27 mouse cellular contexts compared by ENCODE assay signal in the genomic region with DNA sequence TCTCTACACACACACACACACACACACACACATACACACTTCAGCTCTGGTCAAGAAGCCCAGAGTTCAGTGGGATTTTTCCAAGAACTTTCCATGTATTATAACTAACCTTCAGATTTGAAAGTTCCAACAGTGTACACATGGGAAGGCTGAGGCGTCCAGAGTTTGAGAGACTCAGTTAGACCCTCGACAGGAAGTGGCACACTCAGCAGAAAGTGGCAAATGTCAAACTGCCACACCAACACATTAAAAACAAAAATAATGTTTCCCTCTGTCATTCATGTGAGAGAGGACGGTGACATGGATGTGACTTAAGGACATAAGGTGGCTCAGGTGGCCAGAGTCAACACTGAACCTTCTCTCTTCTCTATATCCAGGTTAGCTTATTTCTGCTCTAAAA. TPM values are rescaled to one million over a fixed set of nuclear protein-coding genes. Genes with fewer than 3 reads are reported as not detected.
DNase-seq lines count a peak whose midpoint lies in the region; ATAC-seq and TF ChIP-seq lines count a peak whose summit lies in the region.
"Had no signal": no experiment of that assay in that cellular context is flagged by ENCODE, and none has a peak within 500 bp of the region (broad histone marks: within the 10 kb centered on the region; RNA-seq: fewer than 3 reads in every experiment).

No protein-coding gene starts in this region.

- no peak overlapping the region for H3K4me3 ChIP-seq in midbrain, embryonic 11.5 days (ENCODE audit: low read depth, low read length)
- H3K4me3 ChIP-seq in midbrain, postnatal 0 days (ENCODE audit: low read depth, low read length), result no peak overlapping the region
- H3K4me3 ChIP-seq in thymus, adult 2 months (ENCODE audit: control insufficient read depth, insufficient read depth, low read length), result no peak overlapping the region
- H3K4me3 ChIP-seq: embryonic facial prominence, embryonic 13.5 days; forebrain, embryonic 13.5 days; heart, embryonic 13.5 days; hindbrain, embryonic 15.5 days had no signal

- TF ChIP-seq POLR2A in thymus, adult 2 months (IDR thresholded peaks at IDR 0.05; ENCODE audit: control insufficient read depth, extremely low read depth, insufficient read depth, low read length, poor library complexity), result no peak

- H3K9ac ChIP-seq in midbrain, embryonic 11.5 days (ENCODE audit: low read length), result no peak overlapping the region
- no peak overlapping the region for H3K9ac ChIP-seq in midbrain, postnatal 0 days (replicated peaks; ENCODE audit: low read length, poor library complexity, severe bottlenecking)
- H3K9ac ChIP-seq: embryonic facial prominence, embryonic 13.5 days; forebrain, embryonic 13.5 days; forebrain, postnatal 0 days; heart, embryonic 13.5 days; hindbrain, embryonic 15.5 days had no signal

- no peak for ATAC-seq in midbrain, embryonic 11.5 days (ENCODE audit: low FRiP score)
- ATAC-seq in midbrain, postnatal 0 days (ENCODE audit: low FRiP score), result no peak
- ATAC-seq in common myeloid progenitor, adult 5-6 weeks (replicated peaks; ENCODE audit: low read depth, poor library complexity, severe bottlenecking), result 0 out of 2 replicates have a peak, but pooled peaks have one; percentile 15
- ATAC-seq in megakaryocyte-erythroid progenitor cell, adult 5-6 weeks (replicated peaks; ENCODE audit: low FRiP score, low TSS enrichment, poor library complexity, severe bottlenecking), result no peak
- ATAC-seq: forebrain, embryonic 13.5 days; forebrain, postnatal 0 days had no signal

- no peak overlapping the region for H3K4me2 ChIP-seq in midbrain, embryonic 11.5 days
- H3K4me2 ChIP-seq in midbrain, postnatal 0 days (ENCODE audit: low read depth, low read length, poor library complexity, severe bottlenecking), result no peak overlapping the region
- H3K4me2 ChIP-seq: embryonic facial prominence, embryonic 13.5 days; forebrain, embryonic 13.5 days; heart, embryonic 13.5 days; hindbrain, embryonic 15.5 days had no signal

- WGBS in midbrain, embryonic 11.5 days, result 85% methylated on average over 3 of the region's 3 CpGs
- 88% methylated on average over 3 of the region's 3 CpGs for WGBS in midbrain, postnatal 0 days
- WGBS in thymus, adult 2 months, result 18% methylated on average over 3 of the region's 3 CpGs

- TF ChIP-seq CTCF in midbrain, postnatal 0 days (IDR thresholded peaks at IDR 0.05), result no peak
- no peak for TF ChIP-seq CTCF in thymus, adult 2 months (IDR thresholded peaks at IDR 0.05; ENCODE audit: borderline replicate concordance, control insufficient read depth, extremely low read depth, insufficient read depth, low read length, poor library complexity)

- H3K9me3 ChIP-seq in midbrain, embryonic 11.5 days (ENCODE audit: control insufficient read depth, low read length), result no peaks in the 10 kb centered on the region
- no peaks in the 10 kb centered on the region for H3K9me3 ChIP-seq in midbrain, postnatal 0 days (ENCODE audit: low read length)
- H3K9me3 ChIP-seq: embryonic facial prominence, embryonic 13.5 days; forebrain, embryonic 13.5 days; G1E; heart, embryonic 13.5 days; hindbrain, embryonic 15.5 days had no signal

- H3K36me3 ChIP-seq in midbrain, embryonic 11.5 days (ENCODE audit: control insufficient read depth, insufficient read depth, low read length), result no peaks in the 10 kb centered on the region
- H3K36me3 ChIP-seq in midbrain, postnatal 0 days (ENCODE audit: insufficient read depth, low read length), result no peaks in the 10 kb centered on the region
- no peaks in the 10 kb centered on the region for H3K36me3 ChIP-seq in thymus, adult 2 months (ENCODE audit: control insufficient read depth, insufficient read depth, low read length)
- H3K36me3 ChIP-seq: embryonic facial prominence, embryonic 13.5 days; G1E; heart, embryonic 13.5 days; hindbrain, embryonic 15.5 days had no signal

- no peak overlapping the region for H3K27ac ChIP-seq in midbrain, embryonic 11.5 days (ENCODE audit: low read depth, low read length)
- no peak overlapping the region for H3K27ac ChIP-seq in midbrain, postnatal 0 days (ENCODE audit: low read depth, low read length)
- no peak overlapping the region for H3K27ac ChIP-seq in thymus, adult 2 months (ENCODE audit: control insufficient read depth, insufficient read depth, low read length)
- H3K27ac ChIP-seq: embryonic facial prominence, embryonic 13.5 days; forebrain, embryonic 13.5 days; heart, embryonic 13.5 days; hindbrain, embryonic 15.5 days had no signal

- H3K27me3 ChIP-seq in midbrain, embryonic 11.5 days (ENCODE audit: control insufficient read depth, insufficient read depth, low read length), result no peaks in the 10 kb centered on the region
- no peaks in the 10 kb centered on the region for H3K27me3 ChIP-seq in midbrain, postnatal 0 days (ENCODE audit: insufficient read depth, low read length)
- H3K27me3 ChIP-seq in thymus, adult 2 months (ENCODE audit: control insufficient read depth, insufficient read depth, low read length), result no peaks in the 10 kb centered on the region
- H3K27me3 ChIP-seq: embryonic facial prominence, embryonic 13.5 days; forebrain, embryonic 13.5 days; heart, embryonic 13.5 days; hindbrain, embryonic 15.5 days had no signal

- no peaks in the 10 kb centered on the region for H3K4me1 ChIP-seq in midbrain, embryonic 11.5 days (ENCODE audit: control insufficient read depth, insufficient read depth, low read length)
- H3K4me1 ChIP-seq in midbrain, postnatal 0 days (ENCODE audit: insufficient read depth, low read length), result no peaks in the 10 kb centered on the region
- H3K4me1 ChIP-seq in thymus, adult 2 months (replicated peaks; ENCODE audit: control insufficient read depth, insufficient read depth, low read length), result peaks cover 2% of the 10 kb centered on the region
- H3K4me1 ChIP-seq: embryonic facial prominence, embryonic 13.5 days; hindbrain, embryonic 15.5 days had no signal

- peak; percentile 10 for DNase-seq in midbrain, embryonic 11.5 days (ENCODE audit: low spot score, missing footprints)
- no peak for DNase-seq in midbrain, postnatal 0 days (ENCODE audit: low spot score)
- peak; percentile 37 for DNase-seq in thymus, postnatal 4 days
- DNase-seq in thymus, adult 2 months, result no peak
- DNase-seq in layer of hippocampus, postnatal 14 days (ENCODE audit: low spot score in 2 of 2), result no peak
- no peak for DNase-seq in right cerebral cortex, postnatal 14 days
- DNase-seq: adrenal gland, postnatal 14 days; cerebellum, adult 11-12 months; cerebellum, adult 9-10 months; cerebellum, postnatal 25 days; forebrain, postnatal 0 days; gastrocnemius, postnatal 14 days; heart, postnatal 36 days had no signal

RNA-seq across cellular contexts. Expression of gene Msgn1, which starts 1.6 kb away (rescaled TPM):
- polyA plus RNA-seq in midbrain, embryonic 11.5 days (2014; fragmentation: Nextera tagmentation; extraction: Ambion mirVana), result not detected in 2 replicates
- total RNA-seq in midbrain, postnatal 0 days (2014; rRNA removed), result not detected in 2 replicates
- polyA plus RNA-seq in midbrain, postnatal 0 days (2015; fragmentation: Nextera tagmentation; extraction: Ambion mirVana), result not detected in 2 replicates
- 0.27 and 0.34 TPM in 2 replicates for polyA plus RNA-seq in thymus, adult 2 months (2012; rRNA removed)
- not detected in 2 replicates for total RNA-seq in common myeloid progenitor, adult 5-6 weeks (2017)
- total RNA-seq in layer of hippocampus, postnatal 14 days (2021), result not detected
- not detected in 2 replicates for total RNA-seq in megakaryocyte-erythroid progenitor cell, adult 5-6 weeks (2014; fragmentation: Nextera tagmentation)
- total RNA-seq in megakaryocyte-erythroid progenitor cell, adult 5-6 weeks (2017), result not detected in 2 replicates
- total RNA-seq: adrenal gland, adult 18-20 months; adrenal gland, postnatal 14 days; forebrain, postnatal 0 days; G1E; gastrocnemius, adult 18-20 months; gastrocnemius, postnatal 14 days; heart, adult 8-10 months; heart, postnatal 36 days had no signal
- polyA plus RNA-seq: C2C12; embryonic facial prominence, embryonic 13.5 days; forebrain, embryonic 13.5 days; forebrain, postnatal 0 days; G1E; gonadal fat pad, adult 2 months; heart, embryonic 13.5 days; heart, postnatal 0 days; hindbrain, embryonic 11.5 days; hindbrain, embryonic 15.5 days had no signal

RNA-seq across cellular contexts. Expression of gene Gen1, which starts 55.2 kb away (rescaled TPM):
- 14.2 and 20.1 TPM in 2 replicates for polyA plus RNA-seq in midbrain, embryonic 11.5 days (2014; fragmentation: Nextera tagmentation; extraction: Ambion mirVana)
- total RNA-seq in midbrain, postnatal 0 days (2014; rRNA removed), result 0.99 and 2.1 TPM in 2 replicates
- 0.42 and 0.51 TPM in 2 replicates for polyA plus RNA-seq in midbrain, postnatal 0 days (2015; fragmentation: Nextera tagmentation; extraction: Ambion mirVana)
- polyA plus RNA-seq in thymus, adult 2 months (2012; rRNA removed), result 2.0 and 3.9 TPM in 2 replicates
- 24.7 and 28.8 TPM in 2 replicates for total RNA-seq in common myeloid progenitor, adult 5-6 weeks (2017)
- total RNA-seq in layer of hippocampus, postnatal 14 days (2021), result 1 to 10 TPM; 1.5 to 2.9 TPM
- 21.7 and 31.0 TPM in 2 replicates for total RNA-seq in megakaryocyte-erythroid progenitor cell, adult 5-6 weeks (2014; fragmentation: Nextera tagmentation)
- total RNA-seq in megakaryocyte-erythroid progenitor cell, adult 5-6 weeks (2017), result 18.9 and 28.7 TPM in 2 replicates

RNA-seq across cellular contexts. Expression of gene Smc6, which starts 55.3 kb away (rescaled TPM):
- 134 and 143 TPM in 2 replicates for polyA plus RNA-seq in midbrain, embryonic 11.5 days (2014; fragmentation: Nextera tagmentation; extraction: Ambion mirVana)
- total RNA-seq in midbrain, postnatal 0 days (2014; rRNA removed), result 22.4 and 24.4 TPM in 2 replicates
- polyA plus RNA-seq in midbrain, postnatal 0 days (2015; fragmentation: Nextera tagmentation; extraction: Ambion mirVana), result 99.8 and 103 TPM in 2 replicates
- 11.3 and 14.3 TPM in 2 replicates for polyA plus RNA-seq in thymus, adult 2 months (2012; rRNA removed)
- 119 and 153 TPM in 2 replicates for total RNA-seq in common myeloid progenitor, adult 5-6 weeks (2017)
- total RNA-seq in layer of hippocampus, postnatal 14 days (2021), result 10 to 100 TPM; 31.3 to 34.1 TPM
- 55.9 and 85.4 TPM in 2 replicates for total RNA-seq in megakaryocyte-erythroid progenitor cell, adult 5-6 weeks (2014; fragmentation: Nextera tagmentation)
- 108 and 145 TPM in 2 replicates for total RNA-seq in megakaryocyte-erythroid progenitor cell, adult 5-6 weeks (2017)

RNA-seq across cellular contexts. Expression of gene Kcns3, which starts 59.5 kb away (rescaled TPM):
- 0.26 and 0.34 TPM in 2 replicates for polyA plus RNA-seq in midbrain, embryonic 11.5 days (2014; fragmentation: Nextera tagmentation; extraction: Ambion mirVana)
- 0.44 and 1.8 TPM in 2 replicates for total RNA-seq in midbrain, postnatal 0 days (2014; rRNA removed)
- polyA plus RNA-seq in midbrain, postnatal 0 days (2015; fragmentation: Nextera tagmentation; extraction: Ambion mirVana), result 0.49 and 0.65 TPM in 2 replicates
- 0.28 and 0.36 TPM in 2 replicates for polyA plus RNA-seq in thymus, adult 2 months (2012; rRNA removed)
- total RNA-seq in common myeloid progenitor, adult 5-6 weeks (2017), result not detected in 2 replicates
- total RNA-seq in layer of hippocampus, postnatal 14 days (2021), result 1 to 10 TPM; 6.6 to 6.8 TPM
- total RNA-seq in megakaryocyte-erythroid progenitor cell, adult 5-6 weeks (2014; fragmentation: Nextera tagmentation), result not detected in 2 replicates
- not detected in 2 replicates for total RNA-seq in megakaryocyte-erythroid progenitor cell, adult 5-6 weeks (2017)
- polyA plus RNA-seq: C2C12 had no signal

Comparison
In these comparisons a context has a peak if more than half of its experiments do, and no peak if none do; other contexts are left out.
1. DNase-seq: peak in midbrain, embryonic 11.5 days (single experiment) and thymus, postnatal 4 days (single experiment); none in midbrain, postnatal 0 days (single experiment), thymus, adult 2 months (single experiment), layer of hippocampus, postnatal 14 days (0 of 2) and right cerebral cortex, postnatal 14 days (single experiment).